Mouse (Mus musculus): ENCODE measurements around the gene Cnfn.
A peak's percentile ranks its signal among the peaks of the same experiment; 100 is the strongest.

Gene Cnfn

DNA sequence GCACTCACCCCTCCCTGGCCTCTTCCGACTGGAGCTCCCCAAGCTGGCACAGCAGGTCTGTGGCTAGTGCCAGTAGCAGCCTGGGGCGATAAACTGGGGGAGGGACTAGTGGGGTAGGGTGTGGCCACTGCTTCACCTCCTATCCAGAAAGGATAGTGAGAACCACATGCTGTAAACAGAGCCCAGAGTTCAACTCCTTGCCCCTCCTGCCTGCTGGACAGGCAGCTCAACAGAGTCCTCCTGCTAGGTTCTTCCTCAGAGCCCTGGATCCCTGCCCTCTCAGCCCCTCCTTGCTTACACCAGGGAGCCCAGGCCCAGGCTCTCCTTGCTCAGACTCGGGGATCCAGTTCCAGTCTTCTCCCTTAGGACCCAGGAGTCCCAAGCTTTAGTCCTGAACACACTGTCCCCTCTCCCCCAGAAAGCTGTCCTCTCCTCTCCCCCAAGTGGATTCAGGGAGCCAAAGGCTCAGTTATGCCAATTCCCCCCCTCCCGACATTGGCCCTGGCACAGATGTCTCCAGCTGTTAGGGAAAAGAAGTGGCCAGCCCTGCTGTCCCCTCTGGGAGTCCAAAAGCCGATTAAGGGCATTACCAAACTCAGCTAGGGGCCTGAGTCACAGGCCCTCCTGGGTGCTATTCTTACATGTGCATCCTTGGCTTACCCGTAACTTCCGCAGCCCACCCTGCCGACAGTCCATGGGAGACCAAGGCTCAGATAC lies 20.7 kb upstream of the Cnfn start:
- DNase-seq (ENCODE audit: low read depth, low spot score): no peak

GRCm38 (mm10) chr7:25388916-25389315 lies 19.4 kb upstream of the Cnfn start:
- no peak for DNase-seq (ENCODE audit: low read depth, low spot score)

- DNase-seq (ENCODE audit: low read depth, low spot score): no peak
These were observed 18.4 kb upstream of the Cnfn start for GRCm38 (mm10) chr7:25387811-25388440.

DNA sequence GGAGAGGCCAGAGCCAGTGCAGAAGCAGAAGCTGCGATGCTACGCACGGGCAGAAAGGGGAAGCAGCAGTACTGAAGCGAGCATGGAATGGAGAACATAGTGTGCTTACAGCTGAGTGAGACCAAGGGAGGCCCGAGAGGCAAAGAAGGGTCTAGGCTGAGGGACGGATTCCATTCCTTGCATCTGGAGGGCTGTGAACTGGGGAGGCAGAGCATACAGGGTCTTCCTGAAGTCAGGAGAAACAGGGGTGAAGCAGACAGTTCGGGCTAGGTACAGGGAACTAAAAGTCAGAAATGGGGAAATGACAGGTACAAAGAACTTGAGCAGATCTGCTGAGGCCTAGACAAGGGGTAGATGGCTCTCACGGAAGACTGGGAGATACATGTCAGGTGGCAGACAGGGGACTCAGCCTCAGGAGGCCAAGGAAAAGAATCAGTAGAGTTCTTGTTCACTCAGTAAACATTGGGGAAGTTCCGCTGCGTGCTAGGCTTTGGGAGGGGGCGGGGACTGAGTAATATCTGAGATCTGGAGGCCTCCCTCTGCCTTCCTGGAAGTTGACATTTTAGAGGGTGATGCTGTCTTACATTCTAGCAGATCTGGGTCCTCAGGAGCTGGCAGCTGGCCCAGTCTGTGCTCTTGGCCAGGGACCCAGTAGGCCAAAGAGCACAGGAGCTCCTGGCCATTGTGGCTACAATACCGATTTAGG lies 16.5 kb upstream of the Cnfn start:
- DNase-seq (ENCODE audit: low read depth, low spot score): no peak

GRCm38 (mm10) chr7:25385259-25385658 lies 15.7 kb upstream of the Cnfn start:
- no peak for DNase-seq (ENCODE audit: low read depth, low spot score)

DNA sequence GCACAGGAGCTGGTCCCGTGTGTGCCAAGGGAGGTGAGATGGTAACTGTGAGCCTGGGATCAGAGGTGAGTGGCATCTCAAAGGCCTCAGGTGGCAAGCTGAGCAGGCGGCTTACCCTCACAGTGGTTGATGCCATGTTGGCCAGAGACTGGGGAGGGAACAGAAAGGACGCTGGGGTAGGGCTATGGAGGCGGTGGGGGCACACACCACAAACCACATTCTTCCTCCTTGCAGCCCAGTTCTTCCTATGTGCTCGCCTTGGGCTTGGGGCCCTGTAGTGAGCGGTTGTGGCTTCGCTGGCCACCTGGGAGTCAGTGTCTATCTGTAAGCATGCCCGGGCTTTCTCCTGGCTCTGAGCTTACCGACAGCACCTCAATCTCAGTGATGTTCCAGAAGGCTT lies 15.3 kb upstream of the Cnfn start:
- no peak for DNase-seq (ENCODE audit: low read depth, low spot score)

DNA sequence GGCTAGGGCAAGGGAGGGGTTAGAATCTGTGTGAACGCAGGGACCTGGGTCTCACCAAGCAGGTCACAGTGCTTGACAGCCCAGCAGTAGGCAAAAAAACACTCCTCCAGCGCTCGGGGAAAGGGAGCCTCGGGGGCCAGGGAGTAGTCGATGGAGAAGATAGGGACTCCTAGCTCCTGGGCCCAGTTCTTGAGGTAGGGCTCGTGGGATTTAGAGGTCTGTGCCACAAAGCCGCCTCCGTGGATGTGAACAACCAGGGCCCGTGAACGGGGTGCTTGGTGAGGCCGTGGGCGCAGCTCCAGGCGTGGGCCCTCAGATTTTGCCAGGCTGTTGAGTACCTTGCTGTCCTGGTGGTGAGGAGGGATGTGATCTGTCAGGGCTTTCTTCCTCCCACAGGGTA lies 14.8 kb upstream of the Cnfn start:
- no peak for DNase-seq (ENCODE audit: low read depth, low spot score)

- DNase-seq (ENCODE audit: low read depth, low spot score): no peak
These were observed 14.4 kb upstream of the Cnfn start for GRCm38 (mm10) chr7:25383891-25384290.

- DNase-seq (ENCODE audit: low read depth, low spot score): no peak
These were observed 13.9 kb upstream of the Cnfn start for GRCm38 (mm10) chr7:25383385-25383784.

- no peak for DNase-seq (ENCODE audit: low read depth, low spot score)
These were observed 13.0 kb upstream of the Cnfn start for GRCm38 (mm10) chr7:25382541-25382940.

DNA sequence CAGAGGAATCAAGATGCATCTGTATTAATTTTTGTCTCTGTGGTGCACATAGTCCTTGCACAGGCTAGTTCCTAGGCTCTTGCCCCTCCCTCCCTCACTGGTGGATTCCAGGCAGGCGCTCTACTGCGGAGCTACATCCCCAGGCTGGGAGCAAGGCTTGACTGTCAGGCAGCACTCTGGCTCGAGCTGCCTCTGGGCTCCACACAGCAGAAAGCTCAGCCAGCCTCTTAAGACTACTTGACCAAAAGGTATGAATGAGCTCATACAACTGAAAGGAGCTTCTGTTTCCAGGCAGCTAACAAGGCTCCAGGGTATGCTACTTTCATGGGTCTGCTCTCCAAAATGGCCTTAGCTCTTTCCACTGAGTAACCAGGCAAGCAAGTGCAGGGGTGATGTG lies 11.8 kb upstream of the Cnfn start:
- no peak for DNase-seq (ENCODE audit: low read depth, low spot score)

- no peak for DNase-seq (ENCODE audit: low read depth, low spot score)
These were observed 11.1 kb upstream of the Cnfn start for GRCm38 (mm10) chr7:25380392-25381283.

GRCm38 (mm10) chr7:25379551-25380351 lies 10.2 kb upstream of the Cnfn start:
- DNase-seq (ENCODE audit: low read depth, low spot score): no peak

- DNase-seq (ENCODE audit: low read depth, low spot score): no peak
These were observed 8.9 kb upstream of the Cnfn start for GRCm38 (mm10) chr7:25378181-25379100.

DNA sequence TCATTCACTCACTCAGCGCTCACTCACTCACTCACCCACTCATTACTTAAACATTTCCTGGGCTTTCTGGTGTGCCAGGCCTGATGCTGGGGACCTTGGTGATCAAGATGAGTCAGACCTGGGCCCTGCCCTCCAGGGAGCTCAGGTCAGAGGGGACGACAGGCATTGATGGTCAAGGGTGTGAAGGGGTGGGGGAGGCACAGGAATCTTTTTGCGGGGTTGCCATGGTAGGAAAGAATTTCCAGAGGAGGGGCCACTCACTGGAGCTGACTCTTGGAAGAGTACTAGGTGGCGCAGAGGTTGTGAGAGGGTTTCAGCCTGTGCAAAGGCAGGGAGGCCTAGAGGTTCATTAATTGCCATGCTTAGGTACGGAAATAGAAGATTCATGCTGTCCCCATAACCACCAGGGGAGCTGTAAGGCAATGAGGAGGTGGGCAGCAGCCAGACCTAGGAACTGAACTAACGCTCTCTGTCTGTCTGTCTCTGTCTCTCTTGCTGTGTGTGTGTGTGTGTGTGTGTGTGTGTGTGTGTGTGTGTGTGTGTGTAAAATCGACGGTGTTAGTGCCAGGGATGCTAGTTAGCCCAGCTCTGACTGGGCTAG lies 7.7 kb upstream of the Cnfn start:
- DNase-seq (ENCODE audit: low read depth, low spot score): no peak

DNA sequence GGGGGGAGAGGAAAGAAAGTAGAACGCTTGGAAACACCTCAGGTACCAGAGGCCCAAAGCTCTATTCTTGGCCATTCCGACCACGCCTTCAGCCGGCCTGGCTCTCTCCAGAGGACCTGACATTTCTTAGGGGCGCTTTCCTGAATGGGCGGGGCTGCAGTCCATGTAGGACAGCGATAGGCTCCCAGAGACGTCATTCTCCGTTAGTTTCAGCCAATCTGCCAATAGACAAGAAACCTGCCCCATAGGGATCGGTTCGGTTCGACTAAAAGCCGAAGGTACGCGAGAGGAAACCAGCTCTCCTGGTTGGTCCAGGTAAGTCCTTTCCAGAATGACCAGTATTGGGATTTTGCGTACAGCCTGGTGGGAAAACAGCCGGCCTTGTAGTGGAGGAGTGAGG lies 7.0 kb upstream of the Cnfn start:
- DNase-seq (ENCODE audit: low read depth, low spot score): peak; percentile 91

DNA sequence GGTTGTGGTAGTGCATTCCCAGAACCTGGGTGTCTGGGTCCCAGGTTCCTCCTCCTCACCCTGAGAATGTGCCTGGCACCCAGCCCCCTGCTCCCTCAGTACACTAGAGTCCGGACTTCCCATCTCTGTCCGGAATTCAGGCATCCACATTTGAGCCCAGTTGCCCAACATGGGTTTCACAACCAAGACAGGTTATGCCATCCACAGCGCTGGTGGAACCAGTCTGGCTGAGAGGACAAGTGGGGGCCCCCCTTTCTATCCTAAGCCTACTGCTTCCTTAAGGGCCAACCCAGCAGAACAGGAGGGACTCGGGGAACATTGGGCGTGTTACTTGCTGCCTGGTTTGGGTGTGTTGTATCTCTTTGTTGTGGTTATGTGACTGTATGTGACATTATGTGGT lies 2.9 kb upstream of the Cnfn start:
- no peak for DNase-seq (ENCODE audit: low read depth, low spot score)

DNA sequence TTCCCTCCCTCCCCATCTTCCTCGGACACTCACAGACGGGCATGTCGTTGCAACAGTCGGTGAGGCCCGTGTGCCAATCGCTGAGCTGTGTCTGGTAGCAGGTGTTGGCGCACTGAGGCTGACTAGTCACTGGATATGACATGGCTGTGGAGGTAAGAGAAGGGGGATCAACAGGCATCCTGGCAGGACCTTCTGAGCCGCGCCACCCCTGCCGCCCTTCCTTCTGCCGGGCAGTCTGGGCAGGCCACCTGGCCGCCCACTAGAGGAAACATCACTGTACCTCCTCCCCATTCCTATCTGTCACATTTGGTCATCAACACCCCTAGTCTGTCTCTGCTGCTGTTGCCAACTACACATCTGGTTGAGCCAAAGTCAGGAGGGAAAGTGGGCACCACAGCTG lies 1.2 kb downstream of the Cnfn start:
- DNase-seq (ENCODE audit: low read depth, low spot score): no peak

- no peak for DNase-seq (ENCODE audit: low read depth, low spot score)
These were observed 1.8 kb downstream of the Cnfn start for GRCm38 (mm10) chr7:25367632-25368293.

Data from telencephalon, adult 2 months (tissue).